Mouse (Mus musculus) G1E (cell line): ENCODE results near the gene Sdsl.

ENCODE experiments used
- CTCF ChIP-seq: IDR thresholded peaks from 2 replicates; pipeline ENCODE4 v1.5.1; 2012; ENCODE audit warnings: low read depth, low read length, inconsistent platforms, mixed read lengths
- GATA1 ChIP-seq: IDR thresholded peaks from 2 replicates; pipeline ENCODE4 v1.6.1; 2012; ENCODE audit warnings: borderline replicate concordance, low read length, inconsistent platforms, mixed read lengths

DNA sequence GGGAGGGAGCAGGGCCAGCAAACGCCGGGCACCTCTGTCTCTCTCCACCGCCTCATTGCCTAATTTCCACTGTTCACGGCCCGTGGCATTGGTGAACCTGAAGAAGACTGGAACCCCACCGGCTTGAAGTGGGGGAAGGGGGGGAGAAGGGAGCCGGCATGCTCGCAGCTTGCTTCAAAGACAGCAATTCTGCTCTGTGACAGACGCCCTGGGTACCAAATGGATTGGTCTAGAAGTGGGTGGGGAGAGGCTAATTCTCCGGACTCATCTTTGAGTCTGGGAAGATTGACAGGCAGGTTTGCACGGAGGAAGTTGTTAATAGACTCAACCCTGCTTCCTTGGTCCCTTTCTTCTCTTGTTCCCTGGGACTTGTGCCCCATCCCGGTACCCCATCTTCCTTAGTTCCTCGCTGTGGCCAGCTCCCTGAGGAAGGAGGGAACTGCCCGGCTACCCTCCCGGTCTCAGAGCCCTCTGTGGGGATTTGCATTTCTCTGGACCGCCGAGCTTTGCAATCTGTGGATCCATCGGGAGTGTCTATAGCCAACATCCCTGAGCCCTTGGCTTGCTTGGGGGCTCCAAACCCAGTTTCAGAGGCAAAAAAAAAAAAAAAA, 35.6 kb downstream of the Sdsl start:
- no peak for TF ChIP-seq GATA1
- no peak for TF ChIP-seq CTCF
